In genomic region chrX:82817045-82817444, GRCm38 (mm10) we compare ENCODE assay signal across 11 mouse cellular contexts.
A peak's percentile ranks its signal among the peaks of the same experiment; 100 is the strongest.
DNase-seq lines count a peak whose midpoint lies in the region; ATAC-seq and TF ChIP-seq lines count a peak whose summit lies in the region.
"Had no signal": no experiment of that assay in that cellular context is flagged by ENCODE, and none has a peak within 500 bp of the region (broad histone marks: within the 10 kb centered on the region; RNA-seq: fewer than 3 reads in every experiment).

No protein-coding gene starts in this region.

- H3K4me3 ChIP-seq in liver, postnatal 0 days (ENCODE audit: low read depth, low read length) = no peak overlapping the region
- H3K4me3 ChIP-seq in liver, embryonic 12.5 days = no peak overlapping the region
- H3K4me3 ChIP-seq in cortical plate, adult 2 months (ENCODE audit: insufficient read depth, low read length) = peak overlapping the region; percentile 24
- no peak overlapping the region for H3K4me3 ChIP-seq in heart, embryonic 12.5 days
- H3K4me3 ChIP-seq: forebrain, embryonic 10.5 days had no signal

- no peak for TF ChIP-seq EP300 in liver, postnatal 0 days (IDR thresholded peaks at IDR 0.05; ENCODE audit: low read depth)

- H3K9ac ChIP-seq in liver, postnatal 0 days (replicated peaks) = no peak overlapping the region
- no peak overlapping the region for H3K9ac ChIP-seq in liver, embryonic 12.5 days
- H3K9ac ChIP-seq in heart, embryonic 12.5 days = no peak overlapping the region

- WGBS in liver, postnatal 0 days (ENCODE audit: insufficient replicate concordance) = 50% methylated on average over 4 of the region's 4 CpGs
- 52% methylated on average over 4 of the region's 4 CpGs for WGBS in liver, embryonic 12.5 days (ENCODE audit: insufficient replicate concordance)
- 45% methylated on average over 4 of the region's 4 CpGs for WGBS in heart, embryonic 12.5 days

- peak; percentile 7 for DNase-seq in gastrocnemius, adult 18-20 months (ENCODE audit: low spot score)
- DNase-seq in gastrocnemius, postnatal 25 days = no peak
- no peak for DNase-seq in liver, postnatal 0 days
- DNase-seq in retina, embryonic 14.5 days (ENCODE audit: low spot score) = peak; percentile 49
- DNase-seq in spleen, postnatal 36 days (ENCODE audit: low spot score in 2 of 2) = no peak

- no peak overlapping the region for H3K27ac ChIP-seq in liver, postnatal 0 days (ENCODE audit: low read depth)
- no peak overlapping the region for H3K27ac ChIP-seq in liver, embryonic 12.5 days
- no peak overlapping the region for H3K27ac ChIP-seq in cortical plate, adult 2 months (ENCODE audit: insufficient read depth, low read length)
- no peak overlapping the region for H3K27ac ChIP-seq in heart, embryonic 12.5 days (ENCODE audit: poor library complexity, severe bottlenecking)
- H3K27ac ChIP-seq: forebrain, embryonic 10.5 days had no signal

- H3K9me3 ChIP-seq in liver, postnatal 0 days (ENCODE audit: low read length) = no peaks in the 10 kb centered on the region
- no peaks in the 10 kb centered on the region for H3K9me3 ChIP-seq in liver, embryonic 12.5 days (replicated peaks)
- no peaks in the 10 kb centered on the region for H3K9me3 ChIP-seq in heart, embryonic 12.5 days (replicated peaks)
- H3K9me3 ChIP-seq: forebrain, embryonic 10.5 days had no signal

- no peaks in the 10 kb centered on the region for H3K4me1 ChIP-seq in liver, postnatal 0 days (ENCODE audit: insufficient read depth)
- H3K4me1 ChIP-seq in liver, embryonic 12.5 days = no peaks in the 10 kb centered on the region
- no peaks in the 10 kb centered on the region for H3K4me1 ChIP-seq in cortical plate, adult 2 months (ENCODE audit: control insufficient read depth, insufficient read depth, low read length)
- H3K4me1 ChIP-seq in heart, embryonic 12.5 days (replicated peaks) = no peaks in the 10 kb centered on the region
- H3K4me1 ChIP-seq: forebrain, embryonic 10.5 days had no signal

- H3K27me3 ChIP-seq in liver, postnatal 0 days (ENCODE audit: insufficient read depth, low read length) = no peaks in the 10 kb centered on the region
- no peaks in the 10 kb centered on the region for H3K27me3 ChIP-seq in liver, embryonic 12.5 days (replicated peaks)
- no peaks in the 10 kb centered on the region for H3K27me3 ChIP-seq in heart, embryonic 12.5 days (replicated peaks)

- no peak overlapping the region for H3K4me2 ChIP-seq in liver, postnatal 0 days (ENCODE audit: low read depth, low read length)
- no peak overlapping the region for H3K4me2 ChIP-seq in liver, embryonic 12.5 days
- H3K4me2 ChIP-seq in heart, embryonic 12.5 days = no peak overlapping the region
- H3K4me2 ChIP-seq: liver, embryonic 11.5 days had no signal

- TF ChIP-seq POLR2A in cortical plate, adult 2 months (IDR thresholded peaks at IDR 0.05; ENCODE audit: extremely low read depth, insufficient read depth, low read length) = no peak

- H3K36me3 ChIP-seq in liver, postnatal 0 days (replicated peaks; ENCODE audit: insufficient read depth, low read length) = no peaks in the 10 kb centered on the region
- H3K36me3 ChIP-seq in liver, embryonic 12.5 days = no peaks in the 10 kb centered on the region
- H3K36me3 ChIP-seq in heart, embryonic 12.5 days = no peaks in the 10 kb centered on the region
- H3K36me3 ChIP-seq: forebrain, embryonic 10.5 days had no signal

- peak; percentile 2; the same call in 1 of the 2 replicates for TF ChIP-seq CTCF in liver, postnatal 0 days (IDR thresholded peaks at IDR 0.05; ENCODE audit: low read depth)
- 0 out of 2 replicates have a peak, but pooled peaks have one; percentile 16 for TF ChIP-seq CTCF in cortical plate, adult 2 months (IDR thresholded peaks at IDR 0.05; ENCODE audit: extremely low read depth, insufficient read depth, low read length)

- ATAC-seq in liver, postnatal 0 days = no peak
- ATAC-seq in liver, embryonic 12.5 days = no peak
- no peak for ATAC-seq in heart, embryonic 12.5 days (ENCODE audit: insufficient number of reproducible peaks, low FRiP score)
- ATAC-seq: inflammation-experienced regulatory T-cells, adult 6 months had no signal

Comparison
In these comparisons a context has a peak if more than half of its experiments do, and no peak if none do; other contexts are left out.
1. DNase-seq: peak in gastrocnemius, adult 18-20 months (single experiment) and retina, embryonic 14.5 days (single experiment); none in gastrocnemius, postnatal 25 days (single experiment), liver, postnatal 0 days (single experiment) and spleen, postnatal 36 days (0 of 2).